Mouse (Mus musculus) right cerebral cortex, adult 2 months (tissue): ENCODE results near the gene Rnf25.

Experiments used
- DNase-seq, 2 experiments: peaks; one replicate each; pipeline ENCODE4 v3.0.0; 2021 to 2022; ENCODE audit warnings: low spot score in 2 of 2

The Rnf25 gene

GRCm38 (mm10) chr1:74601267-74601962 is at the start of gene Rnf25, which contains the start of gene Stk36:
Gene Rnf25 (minus strand): TSS chr1:74601397.
Gene Stk36 (plus strand): TSS chr1:74601445.
- peak; percentile 88 to 90 for DNase-seq

GRCm38 (mm10) chr1:74643926-74644325 is 42.7 kb upstream of the Rnf25 start:
- DNase-seq: no peak

- DNase-seq: no peak
These were observed 42.3 kb upstream of the Rnf25 start for GRCm38 (mm10) chr1:74643524-74643923.

GRCm38 (mm10) chr1:74632734-74633133 is 31.5 kb upstream of the Rnf25 start:
- DNase-seq: no peak

GRCm38 (mm10) chr1:74628001-74628400 is 26.8 kb upstream of the Rnf25 start:
- DNase-seq: no peak

GRCm38 (mm10) chr1:74626076-74626475 is 24.9 kb upstream of the Rnf25 start:
- DNase-seq: no peak

- DNase-seq: no peak
These were observed 23.0 kb upstream of the Rnf25 start for GRCm38 (mm10) chr1:74624183-74624582.

- no peak for DNase-seq
These were observed 513 bp downstream of the Rnf25 start for GRCm38 (mm10) chr1:74600501-74601266.

GRCm38 (mm10) chr1:74594434-74594833 is 6.8 kb downstream of the Rnf25 start:
- DNase-seq: no peak

GRCm38 (mm10) chr1:74587773-74588445 is 13.3 kb downstream of the Rnf25 start, which contains the start of the genes Zfp142 and Bcs1l:
Gene Zfp142 (minus strand): TSS chr1:74588246.
Gene Bcs1l (plus strand): TSS chr1:74588289.
- DNase-seq: peak; percentile 98 to 99

- peak; percentile 85 to 87 for DNase-seq
These were observed 13.9 kb downstream of the Rnf25 start for GRCm38 (mm10) chr1:74587233-74587772.

GRCm38 (mm10) chr1:74584616-74585398 is 16.4 kb downstream of the Rnf25 start:
- DNase-seq: no peak

- no peak for DNase-seq
These were observed 18.6 kb downstream of the Rnf25 start for GRCm38 (mm10) chr1:74582621-74583020.

- no peak for DNase-seq
These were observed 31.2 kb downstream of the Rnf25 start for GRCm38 (mm10) chr1:74569739-74570719.

- DNase-seq: no peak
These were observed 35.4 kb downstream of the Rnf25 start for GRCm38 (mm10) chr1:74565834-74566233.

- DNase-seq: no peak
These were observed 42.1 kb downstream of the Rnf25 start for GRCm38 (mm10) chr1:74559061-74559460.

- no peak for DNase-seq
These were observed 57.0 kb downstream of the Rnf25 start, which contains the start of gene Usp37 for GRCm38 (mm10) chr1:74544184-74544583. Gene Usp37 (minus strand): TSS chr1:74544284.
